Mouse (Mus musculus): ENCODE measurements at regions not wholly inside any gene's neighbourhood (a gene's known extent, or its start where the extent isn't known, plus 50 kb on each side); places are given as distances from the start of the nearest gene placed in this dataset.
"Not testable (repeated sequence)": the region's sequence is repeated elsewhere in the genome, so short reads cannot be mapped to it uniquely, and the experiment has no call there.

DNA sequence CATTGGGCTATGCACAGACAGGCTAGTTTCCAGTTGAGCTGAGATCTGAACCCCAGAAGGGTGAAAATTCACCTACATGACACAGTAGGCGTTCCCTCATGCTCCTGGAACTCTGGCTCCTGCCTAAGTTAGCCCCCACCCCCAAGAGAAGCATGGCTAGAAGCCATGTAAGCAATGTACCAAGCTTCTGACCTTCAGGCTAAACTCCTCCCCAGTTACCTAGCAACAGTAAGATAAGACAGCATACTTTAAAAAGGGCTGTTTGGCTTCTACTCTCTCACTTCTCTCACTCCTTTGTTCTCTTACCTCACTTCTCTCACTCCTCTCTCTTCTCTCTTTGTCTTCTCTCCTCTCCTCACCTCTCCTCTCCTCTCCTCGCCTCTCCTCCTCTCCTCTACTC is 629.7 kb upstream of the Prmt6 start:
- ATAC-seq; H3K36me3 ChIP-seq (ENCODE audit: control insufficient read depth, insufficient read depth); H3K9ac ChIP-seq (replicated peaks; ENCODE audit: low read depth, low read length); H3K27ac ChIP-seq (ENCODE audit: low read length); H3K4me2 ChIP-seq (ENCODE audit: low read length); H3K27me3 ChIP-seq (replicated peaks; ENCODE audit: control insufficient read depth, insufficient read depth, low read length); H3K4me3 ChIP-seq (replicated peaks; ENCODE audit: low read length); H3K4me1 ChIP-seq (replicated peaks; ENCODE audit: control insufficient read depth, insufficient read depth, low read length); H3K9me3 ChIP-seq (ENCODE audit: control insufficient read depth, low read length): not testable (repeated sequence)
- 59% methylated on average over 2 of the region's 2 CpGs for WGBS

DNA sequence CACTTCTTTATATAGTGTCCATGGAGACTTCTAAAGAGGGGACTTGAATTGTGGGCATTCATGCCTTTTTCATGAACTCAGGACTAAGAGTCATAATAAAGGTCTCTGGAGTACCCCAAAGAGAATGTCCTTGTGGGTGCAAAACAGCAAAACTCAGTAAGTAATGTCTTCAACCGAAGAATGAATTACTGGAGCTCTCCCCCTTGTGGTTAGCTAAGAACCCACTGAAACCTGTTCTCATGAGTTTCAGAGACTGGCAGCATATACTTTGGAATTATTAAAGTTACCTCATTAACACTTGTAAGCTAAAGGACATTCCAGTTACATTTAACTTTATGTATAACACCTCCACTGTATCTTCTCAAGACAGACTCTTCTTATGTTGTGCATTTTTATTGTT is 615.2 kb upstream of the Prmt6 start:
- no peak for ATAC-seq
- H3K4me1 ChIP-seq (replicated peaks; ENCODE audit: control insufficient read depth, insufficient read depth, low read length): no peaks in the 10 kb centered on the region
- H3K4me2 ChIP-seq (ENCODE audit: low read length): no peak overlapping the region
- no peak overlapping the region for H3K9ac ChIP-seq (replicated peaks; ENCODE audit: low read depth, low read length)
- no peak overlapping the region for H3K4me3 ChIP-seq (replicated peaks; ENCODE audit: low read length)
- H3K27me3 ChIP-seq (replicated peaks; ENCODE audit: control insufficient read depth, insufficient read depth, low read length): no peaks in the 10 kb centered on the region
- 81% methylated on average over 1 of the region's 1 CpGs for WGBS
- no peak overlapping the region for H3K27ac ChIP-seq (ENCODE audit: low read length)
- H3K9me3 ChIP-seq (ENCODE audit: control insufficient read depth, low read length): no peaks in the 10 kb centered on the region
- no peaks in the 10 kb centered on the region for H3K36me3 ChIP-seq (ENCODE audit: control insufficient read depth, insufficient read depth)

GRCm38 (mm10) chr3:110847222-110847621 is 596.4 kb upstream of the Prmt6 start:
- Histone ChIP-seq H3K27me3 (replicated peaks; ENCODE audit: control insufficient read depth, insufficient read depth, low read length) (no peaks in the 10 kb centered on the region), H3K4me3 (replicated peaks; ENCODE audit: low read length) (no peak overlapping the region), H3K4me2 (ENCODE audit: low read length) (no peak overlapping the region), H3K36me3 (ENCODE audit: control insufficient read depth, insufficient read depth) (no peaks in the 10 kb centered on the region), H3K4me1 (replicated peaks; ENCODE audit: control insufficient read depth, insufficient read depth, low read length) (no peaks in the 10 kb centered on the region), H3K9ac (replicated peaks; ENCODE audit: low read depth, low read length) (no peak overlapping the region), H3K27ac (ENCODE audit: low read length) (no peak overlapping the region), H3K9me3 (ENCODE audit: control insufficient read depth, low read length) (no peaks in the 10 kb centered on the region)
- WGBS: 90% methylated on average over 2 of the region's 2 CpGs
- ATAC-seq: no peak

- Histone ChIP-seq H3K4me1 (replicated peaks; ENCODE audit: control insufficient read depth, insufficient read depth, low read length) (no peaks in the 10 kb centered on the region), H3K27me3 (replicated peaks; ENCODE audit: control insufficient read depth, insufficient read depth, low read length) (no peaks in the 10 kb centered on the region), H3K4me2 (ENCODE audit: low read length) (no peak overlapping the region), H3K9me3 (ENCODE audit: control insufficient read depth, low read length) (no peaks in the 10 kb centered on the region), H3K27ac (ENCODE audit: low read length) (no peak overlapping the region), H3K9ac (replicated peaks; ENCODE audit: low read depth, low read length) (no peak overlapping the region), H3K4me3 (replicated peaks; ENCODE audit: low read length) (no peak overlapping the region), H3K36me3 (ENCODE audit: control insufficient read depth, insufficient read depth) (no peaks in the 10 kb centered on the region)
- no peak for ATAC-seq
- 62% methylated on average over 3 of the region's 3 CpGs for WGBS
Observed at GRCm38 (mm10) chr3:110820709-110821401, 570.1 kb upstream of the Prmt6 start.

DNA sequence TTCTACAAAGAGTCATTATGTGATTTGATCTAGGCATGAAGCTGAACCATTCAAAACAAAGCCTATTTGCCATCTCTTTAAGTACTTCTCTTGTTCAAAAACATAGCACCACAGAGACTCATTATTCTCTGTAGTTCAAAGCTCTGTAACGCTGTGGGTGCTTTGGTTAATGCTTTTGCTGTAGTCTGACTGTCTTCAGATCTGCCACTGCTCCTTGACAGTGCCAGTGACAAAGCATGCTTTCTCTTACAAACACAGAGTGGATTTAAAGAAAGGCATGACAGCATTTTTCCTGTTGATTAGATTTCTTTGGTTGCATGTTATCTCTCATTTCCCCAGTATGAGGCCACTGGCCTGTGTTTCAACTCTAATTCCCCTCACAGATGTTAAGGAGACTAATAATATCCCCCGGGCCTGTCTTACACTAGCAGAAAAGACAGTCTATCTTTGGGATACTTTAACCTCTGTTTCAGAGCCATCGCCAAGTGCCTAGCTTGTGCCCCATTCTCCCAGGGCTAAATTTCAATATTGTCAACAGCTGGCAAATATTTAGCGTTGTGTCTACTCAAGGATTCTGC is 538.3 kb upstream of the Prmt6 start:
- Histone ChIP-seq H3K4me1 (replicated peaks; ENCODE audit: control insufficient read depth, insufficient read depth, low read length) (no peaks in the 10 kb centered on the region), H3K4me3 (replicated peaks; ENCODE audit: low read length) (no peak overlapping the region), H3K36me3 (ENCODE audit: control insufficient read depth, insufficient read depth) (no peaks in the 10 kb centered on the region), H3K4me2 (ENCODE audit: low read length) (no peak overlapping the region), H3K27me3 (replicated peaks; ENCODE audit: control insufficient read depth, insufficient read depth, low read length) (no peaks in the 10 kb centered on the region), H3K9me3 (ENCODE audit: control insufficient read depth, low read length) (no peaks in the 10 kb centered on the region), H3K9ac (replicated peaks; ENCODE audit: low read depth, low read length) (no peak overlapping the region), H3K27ac (ENCODE audit: low read length) (no peak overlapping the region)
- WGBS: 31% methylated on average over 4 of the region's 4 CpGs
- no peak for ATAC-seq

- 100% methylated on average over 1 of the region's 1 CpGs for WGBS
- no peak overlapping the region for H3K9ac ChIP-seq (replicated peaks; ENCODE audit: low read depth, low read length)
- no peak overlapping the region for H3K4me3 ChIP-seq (replicated peaks; ENCODE audit: low read length)
Observed at GRCm38 (mm10) chr3:110755266-110755665, 504.5 kb upstream of the Prmt6 start.

DNA sequence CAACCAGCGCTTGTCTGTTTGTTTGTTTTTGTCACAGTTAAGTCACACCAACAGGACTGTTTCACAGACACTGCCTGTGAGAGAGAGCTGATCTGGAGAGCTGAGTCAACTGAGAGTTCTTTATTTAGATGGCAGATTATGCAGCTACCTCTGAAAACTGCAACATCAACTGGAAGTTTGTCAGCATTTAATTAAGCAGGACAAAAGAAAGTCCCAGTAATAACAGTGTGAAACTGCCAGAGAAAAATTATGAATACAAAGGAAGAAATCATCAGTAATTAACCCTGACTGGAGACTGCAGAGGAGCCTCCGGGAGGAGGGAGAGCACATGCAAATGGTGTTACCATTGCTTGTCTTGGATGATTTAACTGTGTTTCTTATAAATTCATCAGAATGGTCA is 495.5 kb upstream of the Prmt6 start:
- whole genome bisulfite sequencing: 27% methylated on average over 2 of the region's 2 CpGs
- Histone ChIP-seq H3K27ac (ENCODE audit: low read length) (no peak overlapping the region), H3K4me2 (ENCODE audit: low read length) (no peak overlapping the region), H3K4me3 (replicated peaks; ENCODE audit: low read length) (no peak overlapping the region), H3K27me3 (replicated peaks; ENCODE audit: control insufficient read depth, insufficient read depth, low read length) (no peaks in the 10 kb centered on the region), H3K9ac (replicated peaks; ENCODE audit: low read depth, low read length) (no peak overlapping the region), H3K9me3 (ENCODE audit: control insufficient read depth, low read length) (no peaks in the 10 kb centered on the region), H3K36me3 (ENCODE audit: control insufficient read depth, insufficient read depth) (no peaks in the 10 kb centered on the region), H3K4me1 (replicated peaks; ENCODE audit: control insufficient read depth, insufficient read depth, low read length) (no peaks in the 10 kb centered on the region)
- ATAC-seq: peak; percentile 87

More at GRCm38 (mm10) chr3:110755266-110755665, 504.5 kb upstream of the Prmt6 start:
- Histone ChIP-seq H3K27me3 (replicated peaks; ENCODE audit: control insufficient read depth, insufficient read depth, low read length) (no peaks in the 10 kb centered on the region), H3K36me3 (ENCODE audit: control insufficient read depth, insufficient read depth) (no peaks in the 10 kb centered on the region), H3K4me1 (replicated peaks; ENCODE audit: control insufficient read depth, insufficient read depth, low read length) (no peaks in the 10 kb centered on the region), H3K4me2 (ENCODE audit: low read length) (no peak overlapping the region), H3K27ac (ENCODE audit: low read length) (no peak overlapping the region), H3K9me3 (ENCODE audit: control insufficient read depth, low read length) (no peaks in the 10 kb centered on the region)
- ATAC-seq: no peak

DNA sequence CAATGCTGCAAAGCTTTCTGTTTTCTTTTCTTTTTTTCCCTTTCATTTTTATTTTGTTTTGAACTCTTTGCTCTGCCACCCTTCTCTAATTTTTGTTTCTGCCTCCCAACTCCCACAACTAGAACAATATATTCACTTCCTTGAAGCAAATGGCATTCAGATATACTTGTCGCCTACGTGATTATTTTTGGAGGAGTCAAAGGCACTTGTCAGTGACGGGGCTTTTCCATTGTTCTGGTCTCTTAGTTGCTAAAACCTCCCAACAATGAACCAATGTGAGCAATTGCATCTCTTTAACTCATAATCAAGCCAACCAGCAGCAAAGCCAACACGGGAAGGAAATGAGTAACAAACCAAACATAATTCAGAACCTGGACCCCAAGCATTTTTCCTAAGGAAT is 449.3 kb upstream of the Prmt6 start:
- no peaks in the 10 kb centered on the region for H3K36me3 ChIP-seq (ENCODE audit: control insufficient read depth, insufficient read depth)
- H3K4me2 ChIP-seq (ENCODE audit: low read length): no peak overlapping the region
- H3K9me3 ChIP-seq (ENCODE audit: control insufficient read depth, low read length): no peaks in the 10 kb centered on the region
- peak; percentile 72; the same call in 1 of the 2 replicates for ATAC-seq
- no peaks in the 10 kb centered on the region for H3K4me1 ChIP-seq (replicated peaks; ENCODE audit: control insufficient read depth, insufficient read depth, low read length)
- no peak overlapping the region for H3K9ac ChIP-seq (replicated peaks; ENCODE audit: low read depth, low read length)
- WGBS: 8% methylated on average over 4 of the region's 4 CpGs
- H3K27ac ChIP-seq (ENCODE audit: low read length): no peak overlapping the region
- H3K4me3 ChIP-seq (replicated peaks; ENCODE audit: low read length): no peak overlapping the region
- H3K27me3 ChIP-seq (replicated peaks; ENCODE audit: control insufficient read depth, insufficient read depth, low read length): no peaks in the 10 kb centered on the region

- Histone ChIP-seq H3K27ac (ENCODE audit: low read length) (no peak overlapping the region), H3K4me1 (replicated peaks; ENCODE audit: control insufficient read depth, insufficient read depth, low read length) (no peaks in the 10 kb centered on the region), H3K36me3 (ENCODE audit: control insufficient read depth, insufficient read depth) (no peaks in the 10 kb centered on the region), H3K27me3 (replicated peaks; ENCODE audit: control insufficient read depth, insufficient read depth, low read length) (no peaks in the 10 kb centered on the region), H3K9me3 (ENCODE audit: control insufficient read depth, low read length) (no peaks in the 10 kb centered on the region), H3K4me3 (replicated peaks; ENCODE audit: low read length) (no peak overlapping the region), H3K9ac (replicated peaks; ENCODE audit: low read depth, low read length) (no peak overlapping the region), H3K4me2 (ENCODE audit: low read length) (no peak overlapping the region)
- 57% methylated on average over 7 of the region's 7 CpGs for WGBS
- ATAC-seq: 0 out of 2 replicates have a peak, but pooled peaks have one; percentile 54
Observed at GRCm38 (mm10) chr3:110667525-110668005, 416.8 kb upstream of the Prmt6 start.

Measured in forebrain, embryonic 16.5 days (tissue).